Mouse (Mus musculus): Measurements from ENCODE around the gene Ten1. TPM values are rescaled to one million over a fixed set of nuclear protein-coding genes. Genes with fewer than 3 reads are reported as not detected.

Ten1 gene
- total and polyA plus RNA-seq, 3 experiments: 70.4 to 76.5 (median 74.4) TPM

DNA sequence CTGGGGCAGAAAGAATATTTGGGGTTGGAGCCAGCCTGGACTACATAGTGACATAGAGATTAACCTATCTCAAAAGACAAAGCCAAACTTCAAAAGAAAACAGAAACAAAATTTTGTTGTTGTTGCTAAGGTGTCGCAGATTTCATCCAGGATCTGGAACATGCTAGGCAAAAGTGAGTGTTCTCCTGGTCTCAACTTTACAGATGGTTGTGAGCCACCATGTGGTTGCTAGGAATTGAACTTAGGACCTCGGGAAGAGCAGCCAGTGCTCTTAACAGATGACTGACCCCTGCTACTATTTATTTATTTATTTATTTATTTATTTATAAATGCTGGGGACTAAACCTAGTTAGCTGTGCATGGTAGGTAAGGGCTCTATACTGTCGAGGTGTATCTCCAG, 2.3 kb upstream of the Ten1 start:
- Histone ChIP-seq H3K27me3 (replicated peaks) (no peaks in the 10 kb centered on the region), H3K4me2 (ENCODE audit: insufficient read depth, low read depth, poor library complexity, severe bottlenecking) (no peak overlapping the region), H3K9ac (ENCODE audit: insufficient read depth, low read depth) (no peak overlapping the region), H3K27ac (ENCODE audit: insufficient read depth, low read depth) (no peak overlapping the region), H3K4me3 (replicated peaks in 1 of 3; ENCODE audit: low read depth in 2 of 3, low read length in 2 of 3, poor library complexity in 1 of 3) (no peak overlapping the region), H3K79me2 (replicated peaks; ENCODE audit: control insufficient read depth, extremely low read depth, insufficient read depth, poor library complexity, severe bottlenecking) (peaks cover 10% of the 10 kb centered on the region), H3K9me3 (replicated peaks; ENCODE audit: low read length) (no peaks in the 10 kb centered on the region), H3K4me1 (ENCODE audit: control insufficient read depth in 1 of 2, insufficient read depth in 2 of 2) (peaks cover 14 to 40% of the 10 kb centered on the region in 2 experiments), H3K36me3 (replicated peaks in 1 of 2; ENCODE audit: control insufficient read depth in 1 of 2, insufficient read depth in 1 of 2, low read length in 1 of 2) (peaks cover 1 to 22% of the 10 kb centered on the region in 2 experiments)
- in situ Hi-C loops (cut with MboI; ENCODE audit: low pct_ligation_motif_present, low pct_unique_long_range_greater_than_20kb, low sequenced_read_pairs): no loop called here
- no peak for TF ChIP-seq HCFC1 (IDR thresholded peaks at IDR 0.05; ENCODE audit: low read depth, low read length)
- TF ChIP-seq TBP (conservative IDR thresholded peaks at IDR 0.05; ENCODE audit: low read depth, low read length): no peak
- TF ChIP-seq USF1 (IDR thresholded peaks at IDR 0.05; ENCODE audit: low read depth, low read length): no peak
- no peak for TF ChIP-seq ZC3H11A (IDR thresholded peaks at IDR 0.05; ENCODE audit: low read depth, low read length)
- TF ChIP-seq MAZ (IDR thresholded peaks at IDR 0.05; ENCODE audit: low read depth, low read length): no peak
- no peak for TF ChIP-seq RAD21 (IDR thresholded peaks at IDR 0.05; ENCODE audit: low read depth, low read length)
- TF ChIP-seq MEF2A (IDR thresholded peaks at IDR 0.05; ENCODE audit: borderline replicate concordance, low read depth, low read length): no peak
- no peak for TF ChIP-seq POLR2A (IDR thresholded peaks at IDR 0.05; ENCODE audit: low read depth, low read length)
- no peak for TF ChIP-seq ELF1 (IDR thresholded peaks at IDR 0.05; ENCODE audit: low read depth, low read length)
- TF ChIP-seq PAX5 (IDR thresholded peaks at IDR 0.05; ENCODE audit: low read length): no peak
- no peak for TF ChIP-seq MYC (IDR thresholded peaks at IDR 0.05; ENCODE audit: low read depth, low read length)
- TF ChIP-seq SIN3A (IDR thresholded peaks at IDR 0.05; ENCODE audit: low read length): no peak
- dilution Hi-C loops (cut with MboI; ENCODE audit: extremely low pct_ligation_motif_present, extremely low pct_unique_long_range_greater_than_20kb, low sequenced_read_pairs): no loop called here
- DNase-seq (ENCODE audit: extremely low read depth): no peak

DNA sequence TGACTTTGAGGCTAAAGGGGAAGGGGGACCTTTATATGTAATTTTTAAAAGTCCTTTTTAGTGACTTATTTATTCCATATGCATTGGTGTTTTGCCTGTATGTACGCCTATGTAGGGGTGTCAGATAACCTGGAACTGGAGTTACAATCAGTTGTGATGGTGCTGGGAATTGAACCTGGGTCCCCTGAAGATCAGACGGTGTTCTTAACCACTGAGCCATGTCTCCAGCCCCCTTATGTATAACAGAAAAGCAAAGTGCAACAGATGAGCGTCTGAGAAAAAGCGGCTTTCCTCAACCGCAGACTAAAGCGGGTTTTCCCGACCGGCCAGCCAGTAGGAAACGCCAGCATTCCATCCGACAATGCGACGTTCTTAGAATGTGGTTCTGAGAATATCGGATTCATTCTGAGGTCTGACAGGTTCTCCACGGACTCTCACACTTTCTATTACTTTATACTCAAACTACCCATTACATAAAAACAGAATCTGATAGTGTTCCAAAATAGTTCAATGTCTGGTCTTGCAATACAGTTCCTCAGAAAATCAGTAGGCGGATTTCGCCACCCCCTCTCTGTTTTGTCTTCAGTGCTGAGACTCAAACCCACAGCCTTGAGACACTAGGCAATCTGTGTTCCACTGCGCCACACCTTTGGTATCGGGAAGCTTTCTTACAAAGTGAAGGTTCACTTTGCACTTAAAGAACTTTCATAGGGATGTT, 1.6 kb upstream of the Ten1 start:
- Histone ChIP-seq H3K27ac (ENCODE audit: insufficient read depth, low read depth) (no peak overlapping the region), H3K27me3 (replicated peaks) (no peaks in the 10 kb centered on the region), H3K9ac (ENCODE audit: insufficient read depth, low read depth) (0 out of 2 replicates have a peak overlapping the region, but pooled peaks have one; percentile 27), H3K9me3 (replicated peaks; ENCODE audit: low read length) (no peaks in the 10 kb centered on the region), H3K4me2 (ENCODE audit: insufficient read depth, low read depth, poor library complexity, severe bottlenecking) (peak overlapping the region; percentile 64; the same call in 1 of the 2 replicates), H3K36me3 (replicated peaks in 1 of 2; ENCODE audit: control insufficient read depth in 1 of 2, insufficient read depth in 1 of 2, low read length in 1 of 2) (peaks cover 0 to 17% of the 10 kb centered on the region in 2 experiments), H3K4me1 (ENCODE audit: control insufficient read depth in 1 of 2, insufficient read depth in 2 of 2) (peaks cover 14 to 40% of the 10 kb centered on the region in 2 experiments), H3K79me2 (replicated peaks; ENCODE audit: control insufficient read depth, extremely low read depth, insufficient read depth, poor library complexity, severe bottlenecking) (peaks cover 10% of the 10 kb centered on the region), H3K4me3 (replicated peaks in 1 of 3; ENCODE audit: low read depth in 2 of 3, low read length in 2 of 3, poor library complexity in 1 of 3) (peak overlapping the region in 1 of 3 experiments; percentile 11)
- DNase-seq (ENCODE audit: extremely low read depth): no peak
- dilution Hi-C loops (cut with MboI; ENCODE audit: extremely low pct_ligation_motif_present, extremely low pct_unique_long_range_greater_than_20kb, low sequenced_read_pairs): no loop called here
- in situ Hi-C loops (cut with MboI; ENCODE audit: low pct_ligation_motif_present, low pct_unique_long_range_greater_than_20kb, low sequenced_read_pairs): no loop called here
- TF ChIP-seq BHLHE40 (IDR thresholded peaks at IDR 0.05; ENCODE audit: low read depth, low read length) (no peak), MAFK (IDR thresholded peaks at IDR 0.05; ENCODE audit: insufficient replicate concordance, low read length) (no peak), MAZ (IDR thresholded peaks at IDR 0.05; ENCODE audit: low read depth, low read length) (no peak), TCF12 (IDR thresholded peaks at IDR 0.05; ENCODE audit: low read depth, low read length) (no peak), MEF2A (IDR thresholded peaks at IDR 0.05; ENCODE audit: borderline replicate concordance, low read depth, low read length) (no peak), UBTF (IDR thresholded peaks at IDR 0.05; ENCODE audit: low read depth, low read length) (no peak), SMC3 (IDR thresholded peaks at IDR 0.05; ENCODE audit: low read depth, low read length) (no peak), EP300 (IDR thresholded peaks at IDR 0.05; ENCODE audit: low read length) (no peak), USF2 (conservative IDR thresholded peaks at IDR 0.05; ENCODE audit: low read depth, low read length) (no peak), CHD1 (IDR thresholded peaks at IDR 0.05; ENCODE audit: low read depth, low read length) (no peak)
